Mouse (Mus musculus) ES-Bruce4 (cell line): ENCODE measurements around the gene Marveld1. TPM values are rescaled to one million over a fixed set of nuclear protein-coding genes. Genes with fewer than 3 reads are reported as not detected.

Experiments
- H3K27ac ChIP-seq: 2 replicates; pipeline ENCODE4 v1.5.1; 2012; ENCODE audit warnings: low read length, inconsistent platforms; ENCODE audit not compliant: insufficient read depth
- H3K27me3 ChIP-seq: 2 replicates; pipeline ENCODE4 v1.6.1; 2012; ENCODE audit warnings: mild to moderate bottlenecking, low read length, inconsistent platforms; ENCODE audit not compliant: control insufficient read depth, poor library complexity, insufficient read depth, severe bottlenecking
- H3K36me3 ChIP-seq: 2 replicates; pipeline ENCODE4 v1.6.1; 2012; ENCODE audit warnings: inconsistent platforms, mild to moderate bottlenecking, low read length, moderate library complexity; ENCODE audit not compliant: control insufficient read depth, poor library complexity, insufficient read depth, severe bottlenecking
- H3K4me1 ChIP-seq: one replicate; pipeline ENCODE4 v1.8.1; 2011; ENCODE audit warnings: low read length; ENCODE audit not compliant: control insufficient read depth, insufficient read depth
- H3K4me3 ChIP-seq: 2 replicates; pipeline ENCODE4 v1.5.1; 2011; ENCODE audit warnings: low read depth, mild to moderate bottlenecking, low read length
- H3K9ac ChIP-seq: 2 replicates; pipeline ENCODE4 v1.6.1; 2012; ENCODE audit warnings: low read depth, mild to moderate bottlenecking, inconsistent platforms; ENCODE audit not compliant: poor library complexity, severe bottlenecking
- H3K9me3 ChIP-seq: replicated peaks from 2 replicates; pipeline ENCODE4 v1.6.1; 2012; ENCODE audit warnings: mild to moderate bottlenecking, low read length, inconsistent platforms; ENCODE audit not compliant: control insufficient read depth, poor library complexity, insufficient read depth, severe bottlenecking
- CTCF ChIP-seq: IDR thresholded peaks from one replicate; pipeline ENCODE4 v1.8.1; 2011; ENCODE audit warnings: low read depth, low read length
- EP300 ChIP-seq: IDR thresholded peaks from 2 replicates; pipeline ENCODE4 v1.6.1; 2011; ENCODE audit warnings: low read depth, low read length; ENCODE audit not compliant: insufficient read depth
- POLR2A ChIP-seq: IDR thresholded peaks from one replicate; pipeline ENCODE4 v1.8.1; 2011; ENCODE audit warnings: low read length; ENCODE audit not compliant: insufficient read depth
- polyA plus RNA-seq: library from polyadenylated mRNA; stranded (reverse); fragments of >200 nt; gene quantifications from 2 replicates; pipeline ENCODE4 v1.2.4, GENCODE M21; 2011; ENCODE audit warnings: low read depth; ENCODE audit not compliant: missing spikeins, insufficient read depth, insufficient read length

The Marveld1 gene
- polyA plus RNA-seq, 1 experiment: 15.0 TPM

DNA sequence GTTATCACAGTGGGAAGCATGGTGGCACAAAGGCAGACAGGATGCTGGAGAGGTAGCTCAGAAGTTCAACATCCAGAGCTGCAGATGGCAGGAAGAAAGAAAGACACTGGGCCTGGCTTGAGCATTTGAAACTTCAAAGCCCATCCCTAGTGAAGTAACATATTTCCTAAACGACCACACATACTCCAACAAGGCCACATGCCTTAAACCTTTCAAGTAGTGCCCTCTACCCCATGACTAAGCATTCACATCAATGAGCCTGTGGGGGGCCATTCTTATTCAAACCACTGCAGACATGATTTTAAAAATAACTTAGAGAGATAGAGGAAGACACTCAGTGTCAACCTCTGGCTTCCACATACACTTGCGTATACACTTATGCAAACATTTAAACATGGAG, 4.4 kb upstream of the Marveld1 start:
- H3K4me1 ChIP-seq: no peaks in the 10 kb centered on the region
- no peaks in the 10 kb centered on the region for H3K9me3 ChIP-seq
- H3K27ac ChIP-seq: peak overlapping the region; percentile 84
- TF ChIP-seq EP300 (no peak), CTCF (no peak), POLR2A (no peak)
- no peaks in the 10 kb centered on the region for H3K36me3 ChIP-seq
- H3K9ac ChIP-seq: no peak overlapping the region
- no peak overlapping the region for H3K4me3 ChIP-seq
- H3K27me3 ChIP-seq: no peaks in the 10 kb centered on the region

DNA sequence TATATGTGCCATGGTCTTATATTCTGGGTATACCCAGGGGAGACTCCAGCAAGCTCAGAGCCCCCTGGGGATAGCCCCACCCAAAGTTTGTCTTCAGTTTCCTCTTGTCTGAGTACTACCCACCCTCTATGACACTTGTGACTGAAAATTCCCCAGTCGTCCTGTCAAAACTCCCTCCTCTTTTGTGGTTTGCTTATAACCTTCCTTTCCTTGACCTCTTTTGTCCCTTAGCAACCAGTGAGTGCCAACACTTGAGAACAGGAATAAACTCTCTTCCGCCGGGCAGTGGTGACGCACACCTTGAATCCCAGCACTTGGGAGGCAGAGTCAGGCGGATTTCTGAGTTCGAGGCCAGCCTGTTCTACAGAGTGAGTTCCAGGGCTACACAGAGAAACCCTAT, 3.1 kb upstream of the Marveld1 start:
- H3K27me3 ChIP-seq: no peaks in the 10 kb centered on the region
- H3K9me3 ChIP-seq: no peaks in the 10 kb centered on the region
- peak overlapping the region; percentile 40; the same call in 1 of the 2 replicates for H3K27ac ChIP-seq
- H3K4me3 ChIP-seq: no peak overlapping the region
- H3K36me3 ChIP-seq: no peaks in the 10 kb centered on the region
- no peak overlapping the region for H3K9ac ChIP-seq
- no peaks in the 10 kb centered on the region for H3K4me1 ChIP-seq
- no peak for TF ChIP-seq POLR2A
- TF ChIP-seq CTCF: no peak
- no peak for TF ChIP-seq EP300

- H3K9me3 ChIP-seq: no peaks in the 10 kb centered on the region
Observed at GRCm38 (mm10) chr19:42144541-42145167, 2.5 kb upstream of the Marveld1 start.

GRCm38 (mm10) chr19:42145210-42145609, 2.0 kb upstream of the Marveld1 start:
- no peaks in the 10 kb centered on the region for H3K27me3 ChIP-seq
- TF ChIP-seq EP300 (no peak), POLR2A (no peak), CTCF (no peak)
- H3K4me3 ChIP-seq: no peak overlapping the region
- no peaks in the 10 kb centered on the region for H3K36me3 ChIP-seq
- H3K9me3 ChIP-seq: no peaks in the 10 kb centered on the region
- H3K4me1 ChIP-seq: no peaks in the 10 kb centered on the region
- H3K27ac ChIP-seq: no peak overlapping the region
- H3K9ac ChIP-seq: no peak overlapping the region

More at GRCm38 (mm10) chr19:42144541-42145167, 2.5 kb upstream of the Marveld1 start:
- H3K36me3 ChIP-seq: no peaks in the 10 kb centered on the region
- no peak overlapping the region for H3K4me3 ChIP-seq
- no peaks in the 10 kb centered on the region for H3K27me3 ChIP-seq
- H3K9ac ChIP-seq: no peak overlapping the region
- no peak overlapping the region for H3K27ac ChIP-seq
- TF ChIP-seq EP300 (no peak), CTCF (peak; percentile 47)
- no peaks in the 10 kb centered on the region for H3K4me1 ChIP-seq

GRCm38 (mm10) chr19:42145731-42146130, 1.5 kb upstream of the Marveld1 start:
- Histone ChIP-seq H3K4me3 (no peak overlapping the region), H3K9ac (no peak overlapping the region), H3K36me3 (no peaks in the 10 kb centered on the region), H3K27me3 (no peaks in the 10 kb centered on the region), H3K4me1 (no peaks in the 10 kb centered on the region), H3K9me3 (no peaks in the 10 kb centered on the region), H3K27ac (no peak overlapping the region)
- no peak for TF ChIP-seq EP300
- TF ChIP-seq POLR2A: no peak
- no peak for TF ChIP-seq CTCF

- Histone ChIP-seq H3K27ac (no peak overlapping the region), H3K4me3 (no peak overlapping the region), H3K36me3 (no peaks in the 10 kb centered on the region), H3K9ac (peak overlapping the region; percentile 76), H3K9me3 (no peaks in the 10 kb centered on the region), H3K4me1 (no peaks in the 10 kb centered on the region), H3K27me3 (no peaks in the 10 kb centered on the region)
- TF ChIP-seq CTCF: no peak
- no peak for TF ChIP-seq EP300
- TF ChIP-seq POLR2A: no peak
Observed at GRCm38 (mm10) chr19:42146276-42147010, 757 bp upstream of the Marveld1 start.
